Mouse (Mus musculus): Measurements from ENCODE around the gene Tns3. TPM values are rescaled to one million over a fixed set of nuclear protein-coding genes. Genes with fewer than 3 reads are reported as not detected.

Tns3 gene
- 9.1 and 9.7 TPM in 2 replicates for polyA plus RNA-seq (2016; fragmentation: Nextera tagmentation; extraction: Ambion mirVana)

DNA sequence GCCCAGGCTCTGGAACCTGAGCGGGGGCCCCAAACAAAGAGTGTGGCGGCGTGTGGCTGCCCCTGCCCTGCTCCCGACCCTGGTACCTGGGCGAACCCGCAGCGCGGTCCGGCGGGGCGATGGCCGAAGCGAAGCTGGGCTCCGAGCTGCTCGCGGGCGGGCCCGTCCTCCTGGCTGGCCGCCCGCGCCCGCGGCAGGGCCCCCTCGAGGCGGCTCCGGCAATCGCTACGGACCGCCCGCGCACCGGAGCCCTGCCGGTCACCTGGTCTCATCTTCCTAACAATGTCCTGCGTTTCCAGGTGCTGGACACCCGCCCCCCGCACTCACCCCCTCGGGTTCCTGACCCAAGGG is at the start of gene Tns3:
Tns3 (minus strand) TSS at position 143 of the 351 bp plus-strand sequence.
- WGBS: under 1% methylated on average over 37 of the region's 37 CpGs
- peaks cover 29% of the 10 kb centered on the region for H3K4me1 ChIP-seq
- H3K9me3 ChIP-seq (replicated peaks): no peaks in the 10 kb centered on the region
- peak within 1 kb of the TSS; percentile 78 for H3K4me3 ChIP-seq
- H3K27ac ChIP-seq (replicated peaks): peak within 1 kb of the TSS; percentile 89
- H3K27me3 ChIP-seq (ENCODE audit: low read depth, poor library complexity, severe bottlenecking): peaks cover 45% of the 10 kb centered on the region
- peak; percentile 73 for DNase-seq (ENCODE audit: low spot score)
- H3K36me3 ChIP-seq: no peaks in the 10 kb centered on the region

- no peaks in the 10 kb centered on the region for H3K9me3 ChIP-seq (replicated peaks)
- H3K4me3 ChIP-seq: no peak overlapping the region
- 77% methylated on average over 8 of the region's 8 CpGs for WGBS
- no peak for DNase-seq (ENCODE audit: low spot score)
- H3K27me3 ChIP-seq (ENCODE audit: low read depth, poor library complexity, severe bottlenecking): no peaks in the 10 kb centered on the region
- H3K27ac ChIP-seq (replicated peaks): no peak overlapping the region
- H3K36me3 ChIP-seq: no peaks in the 10 kb centered on the region
- no peaks in the 10 kb centered on the region for H3K4me1 ChIP-seq
These were observed 42.1 kb upstream of the Tns3 start for GRCm38 (mm10) chr11:8706246-8707041.

GRCm38 (mm10) chr11:8705156-8705555 is 40.8 kb upstream of the Tns3 start:
- 88% methylated on average over 1 of the region's 1 CpGs for WGBS
- peaks cover 8% of the 10 kb centered on the region for H3K4me1 ChIP-seq
- no peaks in the 10 kb centered on the region for H3K9me3 ChIP-seq (replicated peaks)
- no peaks in the 10 kb centered on the region for H3K36me3 ChIP-seq
- no peak overlapping the region for H3K27ac ChIP-seq (replicated peaks)
- no peaks in the 10 kb centered on the region for H3K27me3 ChIP-seq (ENCODE audit: low read depth, poor library complexity, severe bottlenecking)
- H3K4me3 ChIP-seq: no peak overlapping the region
- DNase-seq (ENCODE audit: low spot score): no peak

DNA sequence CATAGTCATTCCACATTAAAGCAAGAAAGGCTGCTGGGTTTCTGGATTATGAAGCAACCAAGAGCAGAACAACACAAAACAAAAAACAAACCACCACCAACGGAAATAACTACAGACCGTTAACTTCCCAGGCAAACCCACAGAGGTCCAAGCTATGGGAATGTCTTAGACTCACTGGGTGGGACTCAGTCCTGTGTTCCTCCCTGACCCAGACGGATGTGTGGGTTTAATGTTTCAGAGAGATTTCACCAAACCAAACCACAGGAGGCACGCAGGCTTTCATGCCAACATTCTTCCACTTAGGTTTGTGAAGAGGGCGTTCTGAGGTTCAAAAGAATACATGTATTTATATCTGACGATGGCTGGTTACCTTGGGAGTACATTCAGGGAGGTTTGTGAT is 39.5 kb upstream of the Tns3 start:
- 80% methylated on average over 6 of the region's 6 CpGs for WGBS
- Histone ChIP-seq H3K27me3 (ENCODE audit: low read depth, poor library complexity, severe bottlenecking) (no peaks in the 10 kb centered on the region), H3K36me3 (no peaks in the 10 kb centered on the region), H3K27ac (replicated peaks) (no peak overlapping the region), H3K4me1 (peaks cover 21% of the 10 kb centered on the region), H3K9me3 (replicated peaks) (no peaks in the 10 kb centered on the region), H3K4me3 (no peak overlapping the region)
- DNase-seq (ENCODE audit: low spot score): no peak

- Histone ChIP-seq H3K27me3 (ENCODE audit: low read depth, poor library complexity, severe bottlenecking) (no peaks in the 10 kb centered on the region), H3K4me3 (no peak overlapping the region), H3K4me1 (peaks cover 21% of the 10 kb centered on the region), H3K9me3 (replicated peaks) (no peaks in the 10 kb centered on the region), H3K36me3 (no peaks in the 10 kb centered on the region), H3K27ac (replicated peaks) (no peak overlapping the region)
- no peak for DNase-seq (ENCODE audit: low spot score)
- 75% methylated on average over 2 of the region's 2 CpGs for WGBS
These were observed 38.2 kb upstream of the Tns3 start for GRCm38 (mm10) chr11:8702532-8702886.

DNA sequence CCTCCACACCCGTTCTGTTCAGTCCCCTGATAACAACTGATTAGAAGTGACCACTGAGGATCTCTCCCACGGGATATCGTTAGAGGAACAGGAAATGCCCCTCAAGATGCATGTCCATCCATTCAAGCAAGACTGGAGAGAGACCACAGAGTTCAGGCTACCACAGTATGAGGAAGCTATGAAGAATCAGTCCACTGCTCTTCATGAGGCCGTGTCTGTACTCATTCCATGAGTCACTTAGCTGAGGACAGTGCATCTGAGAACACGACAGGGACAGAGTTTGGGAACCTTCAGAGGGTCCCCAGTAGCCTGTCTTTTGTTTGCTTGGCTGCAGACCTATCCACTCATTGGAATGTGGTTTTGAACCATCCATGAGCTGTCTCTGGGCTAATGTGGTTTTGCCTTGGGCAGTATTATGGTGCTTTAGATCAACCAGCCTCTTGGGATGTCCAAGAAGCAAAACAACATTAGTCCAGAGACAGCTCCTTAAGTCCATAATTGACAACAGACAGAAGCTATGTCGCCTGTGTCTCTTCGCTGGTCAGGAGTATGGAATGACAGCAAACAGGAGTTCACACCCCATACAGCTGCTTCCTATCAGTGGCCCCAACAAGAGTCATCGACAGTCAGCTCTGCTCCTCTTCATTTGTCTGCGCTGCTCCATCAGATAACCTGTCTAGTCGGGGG is 37.7 kb upstream of the Tns3 start:
- H3K36me3 ChIP-seq: no peaks in the 10 kb centered on the region
- DNase-seq (ENCODE audit: low spot score): no peak
- no peaks in the 10 kb centered on the region for H3K9me3 ChIP-seq (replicated peaks)
- no peaks in the 10 kb centered on the region for H3K27me3 ChIP-seq (ENCODE audit: low read depth, poor library complexity, severe bottlenecking)
- 80% methylated on average over 10 of the region's 10 CpGs for WGBS
- H3K4me1 ChIP-seq: peaks cover 21% of the 10 kb centered on the region
- H3K4me3 ChIP-seq: no peak overlapping the region
- H3K27ac ChIP-seq (replicated peaks): no peak overlapping the region

- DNase-seq (ENCODE audit: low spot score): no peak
- H3K4me3 ChIP-seq: no peak overlapping the region
- no peaks in the 10 kb centered on the region for H3K36me3 ChIP-seq
- H3K4me1 ChIP-seq: peaks cover 21% of the 10 kb centered on the region
- 77% methylated on average over 3 of the region's 3 CpGs for WGBS
- no peaks in the 10 kb centered on the region for H3K27me3 ChIP-seq (ENCODE audit: low read depth, poor library complexity, severe bottlenecking)
- H3K27ac ChIP-seq (replicated peaks): 0 out of 2 replicates have a peak overlapping the region, but pooled peaks have one; percentile 28
- no peaks in the 10 kb centered on the region for H3K9me3 ChIP-seq (replicated peaks)
These were observed 37.1 kb upstream of the Tns3 start for GRCm38 (mm10) chr11:8701400-8701799.

- Histone ChIP-seq H3K9me3 (replicated peaks) (no peaks in the 10 kb centered on the region), H3K4me3 (no peak overlapping the region), H3K27ac (replicated peaks) (peak overlapping the region; percentile 28; the same call in 1 of the 2 replicates), H3K4me1 (peaks cover 21% of the 10 kb centered on the region), H3K36me3 (no peaks in the 10 kb centered on the region), H3K27me3 (ENCODE audit: low read depth, poor library complexity, severe bottlenecking) (no peaks in the 10 kb centered on the region)
- WGBS: 87% methylated on average over 8 of the region's 8 CpGs
- no peak for DNase-seq (ENCODE audit: low spot score)
These were observed 36.4 kb upstream of the Tns3 start for GRCm38 (mm10) chr11:8700641-8701221.

DNA sequence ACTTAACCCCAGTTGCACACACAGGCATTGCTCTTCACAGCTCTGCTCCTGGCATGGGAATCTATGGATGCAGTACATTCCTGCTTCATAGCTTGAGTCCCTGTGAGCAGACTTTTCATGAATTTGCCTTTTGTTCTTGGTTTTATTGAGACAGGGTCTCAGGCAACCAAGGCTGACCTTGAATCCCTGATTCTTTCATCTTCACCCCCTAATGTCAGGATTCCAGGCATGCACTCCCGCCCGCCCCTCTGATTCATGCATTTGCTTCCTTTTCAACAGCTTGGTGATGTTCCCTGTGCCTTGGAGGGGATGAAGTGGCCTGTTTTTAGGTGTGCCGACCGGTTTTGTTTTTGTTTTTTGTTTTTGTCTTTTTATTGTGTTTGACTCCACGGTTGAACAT is 35.4 kb upstream of the Tns3 start:
- DNase-seq (ENCODE audit: low spot score): no peak

DNA sequence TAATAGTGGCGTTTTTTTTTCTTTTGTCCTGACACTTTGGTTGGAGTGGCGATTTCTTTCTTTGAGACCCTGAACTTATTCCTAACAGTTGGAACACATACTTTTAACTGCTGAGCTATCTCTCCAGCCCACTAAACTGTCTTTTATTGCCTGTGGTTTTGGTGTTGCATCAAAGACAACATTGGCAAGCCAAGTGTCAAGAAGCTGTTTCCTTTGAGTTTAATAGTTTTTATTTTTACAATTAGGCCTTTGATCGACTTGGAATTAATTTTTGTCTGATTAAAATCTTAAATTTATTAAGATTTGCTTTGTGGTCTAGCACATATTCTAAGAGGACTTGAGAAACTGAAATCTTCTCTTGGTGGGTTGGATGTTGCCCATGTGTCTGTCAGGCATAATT is 33.3 kb upstream of the Tns3 start:
- Histone ChIP-seq H3K4me1 (peaks cover 35% of the 10 kb centered on the region), H3K9me3 (replicated peaks) (no peaks in the 10 kb centered on the region), H3K27me3 (ENCODE audit: low read depth, poor library complexity, severe bottlenecking) (no peaks in the 10 kb centered on the region), H3K36me3 (no peaks in the 10 kb centered on the region), H3K27ac (replicated peaks) (no peak overlapping the region), H3K4me3 (no peak overlapping the region)
- WGBS: 91% methylated on average over 3 of the region's 3 CpGs
- DNase-seq (ENCODE audit: low spot score): no peak

More for the DNA sequence above, 35.4 kb upstream of the Tns3 start:
- Histone ChIP-seq H3K36me3 (no peaks in the 10 kb centered on the region), H3K27ac (replicated peaks) (peak overlapping the region; percentile 42; the same call in 1 of the 2 replicates), H3K4me3 (no peak overlapping the region), H3K4me1 (peaks cover 21% of the 10 kb centered on the region), H3K9me3 (replicated peaks) (no peaks in the 10 kb centered on the region), H3K27me3 (ENCODE audit: low read depth, poor library complexity, severe bottlenecking) (no peaks in the 10 kb centered on the region)
- WGBS: 44% methylated on average over 5 of the region's 5 CpGs

DNA sequence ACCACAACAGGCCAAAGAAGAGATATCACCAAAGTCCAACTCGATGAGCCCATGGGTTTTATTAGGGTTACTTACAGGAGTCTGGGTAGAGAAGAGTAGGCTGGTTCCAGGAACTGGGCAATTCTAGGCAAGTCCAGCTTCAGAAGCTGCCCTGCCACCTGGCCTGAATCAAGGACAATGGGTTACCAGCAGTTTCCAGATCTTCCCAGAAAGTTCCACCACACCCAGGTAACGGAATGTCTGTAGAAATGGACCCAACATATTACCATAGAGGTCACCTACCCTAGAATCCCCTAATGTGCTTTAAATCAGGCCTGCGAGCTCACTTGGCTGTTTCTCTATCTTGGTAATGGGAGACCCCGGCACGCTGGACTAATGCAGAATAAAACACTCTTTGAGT is 29.8 kb upstream of the Tns3 start:
- DNase-seq (ENCODE audit: low spot score): no peak
- H3K36me3 ChIP-seq: no peaks in the 10 kb centered on the region
- 95% methylated on average over 5 of the region's 5 CpGs for WGBS
- H3K27ac ChIP-seq (replicated peaks): peak overlapping the region; percentile 86
- no peaks in the 10 kb centered on the region for H3K9me3 ChIP-seq (replicated peaks)
- peaks cover 8% of the 10 kb centered on the region; the same call in 1 of the 2 replicates for H3K27me3 ChIP-seq (ENCODE audit: low read depth, poor library complexity, severe bottlenecking)
- no peak overlapping the region for H3K4me3 ChIP-seq
- peaks cover 43% of the 10 kb centered on the region for H3K4me1 ChIP-seq

GRCm38 (mm10) chr11:8692536-8693471 is 28.5 kb upstream of the Tns3 start:
- H3K9me3 ChIP-seq (replicated peaks): no peaks in the 10 kb centered on the region
- peak overlapping the region; percentile 86 for H3K27ac ChIP-seq (replicated peaks)
- H3K4me3 ChIP-seq: peak overlapping the region; percentile 32
- peaks cover 8% of the 10 kb centered on the region; the same call in 1 of the 2 replicates for H3K27me3 ChIP-seq (ENCODE audit: low read depth, poor library complexity, severe bottlenecking)
- peaks cover 40% of the 10 kb centered on the region for H3K4me1 ChIP-seq
- no peaks in the 10 kb centered on the region for H3K36me3 ChIP-seq
- DNase-seq (ENCODE audit: low spot score): peak; percentile 76
- WGBS: 6% methylated on average over 16 of the region's 16 CpGs
